Mouse (Mus musculus) adipocyte (in vitro differentiated cells): Measurements from ENCODE around the gene Syngr1.

Experiments
- DNase-seq: peaks from one replicate; pipeline ENCODE4 v3.0.0-alpha.2; 2016; ENCODE audit warnings: low spot score

Syngr1 gene

GRCm38 (mm10) chr15:80070095-80070644 is 21.0 kb upstream of the Syngr1 start:
- no peak for DNase-seq

GRCm38 (mm10) chr15:80071951-80072437 is 19.1 kb upstream of the Syngr1 start:
- DNase-seq = no peak

- no peak for DNase-seq
Measured at GRCm38 (mm10) chr15:80072579-80073255, 18.4 kb upstream of the Syngr1 start.

GRCm38 (mm10) chr15:80073256-80073621 is 17.9 kb upstream of the Syngr1 start:
- no peak for DNase-seq

GRCm38 (mm10) chr15:80074663-80075373 is 16.3 kb upstream of the Syngr1 start:
- DNase-seq = no peak

GRCm38 (mm10) chr15:80075374-80075694 is 15.8 kb upstream of the Syngr1 start:
- no peak for DNase-seq

GRCm38 (mm10) chr15:80075733-80076337 is 15.3 kb upstream of the Syngr1 start:
- no peak for DNase-seq

GRCm38 (mm10) chr15:80076338-80077136 is 14.6 kb upstream of the Syngr1 start:
- DNase-seq = peak; percentile 65

- DNase-seq = no peak
Measured at GRCm38 (mm10) chr15:80078058-80078814, 12.9 kb upstream of the Syngr1 start.

- no peak for DNase-seq
Measured at GRCm38 (mm10) chr15:80079129-80079668, 11.9 kb upstream of the Syngr1 start.

GRCm38 (mm10) chr15:80079954-80080353 is 11.2 kb upstream of the Syngr1 start:
- no peak for DNase-seq

- peak; percentile 50 for DNase-seq
Measured at GRCm38 (mm10) chr15:80080711-80081615, 10.2 kb upstream of the Syngr1 start.

GRCm38 (mm10) chr15:80081801-80082546 is 9.2 kb upstream of the Syngr1 start:
- DNase-seq = peak; percentile 61

GRCm38 (mm10) chr15:80082661-80083275 is 8.4 kb upstream of the Syngr1 start:
- peak; percentile 54 for DNase-seq

GRCm38 (mm10) chr15:80083276-80083731 is 7.8 kb upstream of the Syngr1 start:
- DNase-seq = peak; percentile 99

GRCm38 (mm10) chr15:80083740-80084139 is 7.4 kb upstream of the Syngr1 start:
- DNase-seq = no peak

GRCm38 (mm10) chr15:80087406-80088012 is 3.6 kb upstream of the Syngr1 start:
- peak; percentile 86 for DNase-seq

GRCm38 (mm10) chr15:80088637-80089036 is 2.5 kb upstream of the Syngr1 start:
- DNase-seq = peak; percentile 96
